Mouse (Mus musculus) cerebellum, adult 11 months (tissue): ENCODE measurements around the gene Jph4.

Experiments used
- DNase-seq: peaks from one replicate; pipeline ENCODE4 v3.0.0; 2022

Jph4 gene

DNA sequence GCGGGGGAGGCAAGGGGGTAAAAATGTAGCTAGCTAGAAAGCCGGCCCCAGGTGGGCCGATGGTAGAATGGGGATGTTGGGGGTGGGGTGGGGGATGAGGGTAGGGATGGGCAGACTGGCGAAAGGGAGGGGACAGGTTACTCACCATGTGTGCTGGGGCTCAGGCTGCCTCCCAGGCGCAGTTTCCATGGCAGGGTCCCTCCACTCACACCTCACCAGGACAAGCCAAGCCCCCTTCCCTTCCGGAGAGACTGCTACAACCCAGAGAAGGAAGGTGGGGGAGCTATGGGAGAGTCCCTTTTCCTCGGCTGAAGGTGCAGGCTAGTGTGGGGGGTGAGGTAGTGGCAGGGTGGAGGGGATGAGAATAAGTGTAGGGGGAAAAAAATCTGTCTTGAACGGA, 889 bp downstream of the Jph4 start:
- no peak for DNase-seq

DNA sequence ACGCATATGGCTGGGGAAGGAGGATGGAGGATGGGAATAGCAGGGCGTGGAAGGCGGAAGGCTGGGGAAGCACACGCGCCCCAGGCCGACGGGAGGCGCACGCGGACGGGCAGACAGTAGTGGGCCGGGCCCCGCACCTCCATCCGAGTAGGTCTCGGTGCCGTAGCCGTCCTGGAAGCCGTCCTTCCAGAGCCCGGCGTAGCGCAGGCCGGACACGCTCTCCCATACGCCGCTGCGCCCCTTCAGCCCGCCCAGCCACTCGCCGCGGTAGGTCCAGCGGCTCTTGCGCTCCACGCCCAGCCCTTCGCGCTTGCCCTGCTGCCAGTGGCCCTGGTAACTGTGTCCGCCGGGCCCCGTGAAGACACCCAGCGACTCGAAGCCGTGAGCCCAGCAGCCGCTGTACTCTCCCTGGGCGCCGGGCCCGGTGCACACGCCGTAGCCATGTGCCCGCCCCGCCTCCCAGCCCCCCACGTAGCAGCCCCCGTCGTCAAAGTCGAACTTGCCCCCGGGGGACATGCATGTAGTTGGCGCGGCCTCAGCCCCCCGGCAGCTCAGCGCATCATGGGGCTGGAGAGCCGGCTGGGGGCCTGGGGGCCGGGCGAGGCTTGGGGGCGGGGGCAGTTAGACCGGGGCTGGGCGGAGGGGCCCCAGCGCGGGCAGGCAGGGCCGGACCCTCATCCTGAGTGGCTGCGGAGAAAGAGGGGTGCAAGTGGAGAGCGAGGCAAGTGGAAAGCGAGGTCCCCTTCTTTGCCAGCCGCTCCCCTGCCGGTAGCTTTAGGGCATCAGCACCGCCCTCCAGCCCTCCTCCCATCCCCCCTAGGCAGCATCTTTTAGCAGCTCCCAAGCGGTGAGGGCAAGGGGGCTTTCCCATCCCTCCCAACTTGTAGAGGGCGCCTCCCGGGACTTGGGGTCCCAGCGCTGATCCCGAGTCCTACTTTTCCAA, 1.7 kb downstream of the Jph4 start:
- peak; percentile 79 for DNase-seq

DNA sequence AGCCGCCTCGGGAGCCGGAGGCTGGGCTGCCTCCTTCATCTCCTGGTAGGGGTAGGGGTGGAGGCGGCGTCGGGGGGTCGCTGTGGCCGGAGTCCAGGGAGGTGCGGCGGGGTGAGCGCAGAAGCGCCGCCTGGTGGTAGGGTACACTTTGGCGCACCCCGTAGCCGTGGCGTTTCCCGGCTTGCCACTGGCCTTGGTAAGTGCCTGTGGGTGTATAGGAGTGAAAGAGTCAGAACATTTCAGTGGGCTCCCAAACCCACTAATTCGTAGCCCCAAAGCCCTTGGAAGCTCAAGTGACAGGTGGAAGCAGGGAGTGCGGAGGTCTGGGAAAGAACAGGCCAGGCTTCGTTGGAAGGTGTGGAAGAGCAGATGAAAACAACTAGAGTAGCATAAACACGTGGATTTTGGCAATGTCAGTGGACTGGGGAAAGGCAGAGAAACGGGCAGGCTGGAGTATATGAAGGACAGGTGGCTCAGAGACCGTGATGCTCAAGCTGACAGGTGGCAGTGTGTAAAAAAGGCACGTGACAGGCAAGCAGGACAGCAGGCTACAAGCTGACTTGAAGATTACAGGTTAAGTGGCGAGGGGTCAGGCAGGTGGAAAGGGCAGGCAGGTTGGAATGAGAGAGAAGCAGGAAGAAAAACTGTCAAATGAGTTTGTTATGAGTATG, 2.6 kb downstream of the Jph4 start:
- no peak for DNase-seq

DNA sequence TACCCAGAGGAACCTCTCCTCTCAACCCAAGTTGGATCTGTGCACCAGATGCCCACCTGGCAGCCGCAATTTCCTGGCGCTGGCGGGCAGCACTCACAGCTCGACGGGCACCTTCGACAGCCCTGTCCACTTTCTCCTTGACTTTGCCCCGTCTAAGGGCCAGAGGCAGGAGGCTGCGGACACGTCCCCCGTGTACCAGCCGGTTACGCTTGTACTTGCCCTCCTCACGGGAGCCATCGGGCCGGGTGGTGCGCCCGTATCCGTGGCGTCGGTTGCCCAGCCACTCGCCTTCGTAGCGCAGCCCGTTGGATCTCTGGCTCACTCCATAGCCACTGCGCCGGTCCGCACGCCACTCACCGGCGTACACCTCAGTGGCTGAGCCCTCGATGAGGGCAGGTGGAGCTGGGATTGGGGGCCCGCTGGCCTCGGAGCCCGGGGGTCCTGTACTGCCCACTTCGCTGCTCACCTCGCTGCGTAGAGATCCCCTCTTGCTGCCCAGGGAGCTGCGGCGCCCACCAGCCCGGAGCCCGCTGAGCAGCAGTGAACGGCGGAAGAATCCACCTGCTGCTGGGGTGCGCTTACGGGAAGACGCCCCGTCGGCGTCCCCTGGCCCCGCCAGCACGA, 3.3 kb downstream of the Jph4 start:
- no peak for DNase-seq

DNA sequence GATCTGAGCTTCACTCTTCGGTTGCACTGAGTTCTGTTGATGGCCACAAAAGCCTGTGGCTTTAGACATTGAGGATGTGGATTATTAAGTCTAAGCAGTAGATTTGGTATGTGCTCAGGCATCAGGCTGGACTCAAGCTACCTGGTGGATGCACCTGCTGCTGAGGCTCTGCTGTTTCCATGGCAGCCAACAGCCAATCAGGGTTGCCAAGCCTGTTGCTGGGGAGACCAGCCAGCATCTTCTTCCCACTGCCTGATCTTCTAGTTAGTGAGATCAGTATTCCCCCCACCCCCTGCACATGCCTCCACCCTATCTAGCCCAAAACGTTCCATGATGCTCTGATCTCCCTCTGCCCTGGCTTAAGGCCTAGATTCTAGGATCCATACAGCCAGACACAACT, 5.0 kb downstream of the Jph4 start:
- DNase-seq = no peak

DNA sequence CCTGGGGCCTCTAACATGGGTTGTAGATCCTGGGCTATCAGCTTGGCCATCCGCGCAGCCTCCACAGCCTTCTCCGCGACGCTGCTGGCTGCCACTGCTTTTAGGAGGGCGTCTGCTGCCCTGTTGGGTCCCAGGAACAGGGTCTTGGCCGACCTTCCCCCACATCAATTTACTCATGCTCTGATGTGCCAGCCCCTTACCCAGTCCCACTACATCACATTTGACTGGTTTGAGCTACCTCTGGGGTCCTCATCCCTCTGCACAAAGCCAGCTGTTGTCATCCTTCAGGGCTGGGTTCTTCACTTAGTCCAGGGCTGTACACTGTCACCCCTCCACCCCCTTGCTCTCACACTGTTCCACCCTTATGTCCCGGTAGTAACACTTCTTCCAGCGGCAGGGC, 6.7 kb downstream of the Jph4 start:
- DNase-seq = no peak

DNA sequence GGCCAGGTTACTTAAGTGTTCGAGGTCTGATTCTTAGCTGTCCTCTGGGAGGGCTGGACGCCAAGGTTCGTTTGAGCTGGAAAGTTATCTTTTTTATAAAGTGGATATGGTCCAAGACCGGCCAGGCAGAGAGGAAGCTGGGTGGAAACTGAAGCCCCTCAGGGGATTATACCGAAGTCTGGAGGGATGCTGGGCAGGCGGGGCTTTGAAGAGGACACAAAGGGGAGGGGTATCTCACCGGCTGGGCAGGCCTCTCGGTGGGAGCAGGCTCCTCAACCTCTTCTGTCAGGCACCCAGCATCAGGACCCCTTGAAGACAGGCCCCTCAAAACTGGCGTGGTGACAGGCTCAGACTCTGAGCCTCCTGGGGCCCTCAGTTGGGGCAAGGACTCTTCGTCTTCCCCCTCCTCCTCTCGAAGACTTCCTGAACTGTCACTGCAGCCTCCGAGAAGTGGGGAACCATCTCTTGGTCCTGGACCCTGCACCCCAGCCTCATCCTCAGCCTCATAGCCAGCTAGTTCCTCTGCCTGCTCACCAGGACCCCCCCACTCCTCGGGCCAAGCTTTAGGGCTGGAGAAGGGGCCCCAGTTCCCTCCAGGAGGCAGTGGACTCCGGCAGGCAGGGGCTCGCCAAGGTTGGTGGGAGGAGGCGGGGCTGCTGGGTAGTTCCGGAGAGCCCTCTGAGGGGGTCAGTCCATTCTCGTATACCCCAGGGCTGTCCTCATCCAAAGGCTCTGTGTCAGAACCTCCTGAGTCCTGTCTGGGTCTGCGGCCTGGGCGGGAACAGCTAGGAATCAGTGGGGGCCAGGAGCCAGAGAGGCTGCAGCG, 7.5 kb downstream of the Jph4 start:
- no peak for DNase-seq

DNA sequence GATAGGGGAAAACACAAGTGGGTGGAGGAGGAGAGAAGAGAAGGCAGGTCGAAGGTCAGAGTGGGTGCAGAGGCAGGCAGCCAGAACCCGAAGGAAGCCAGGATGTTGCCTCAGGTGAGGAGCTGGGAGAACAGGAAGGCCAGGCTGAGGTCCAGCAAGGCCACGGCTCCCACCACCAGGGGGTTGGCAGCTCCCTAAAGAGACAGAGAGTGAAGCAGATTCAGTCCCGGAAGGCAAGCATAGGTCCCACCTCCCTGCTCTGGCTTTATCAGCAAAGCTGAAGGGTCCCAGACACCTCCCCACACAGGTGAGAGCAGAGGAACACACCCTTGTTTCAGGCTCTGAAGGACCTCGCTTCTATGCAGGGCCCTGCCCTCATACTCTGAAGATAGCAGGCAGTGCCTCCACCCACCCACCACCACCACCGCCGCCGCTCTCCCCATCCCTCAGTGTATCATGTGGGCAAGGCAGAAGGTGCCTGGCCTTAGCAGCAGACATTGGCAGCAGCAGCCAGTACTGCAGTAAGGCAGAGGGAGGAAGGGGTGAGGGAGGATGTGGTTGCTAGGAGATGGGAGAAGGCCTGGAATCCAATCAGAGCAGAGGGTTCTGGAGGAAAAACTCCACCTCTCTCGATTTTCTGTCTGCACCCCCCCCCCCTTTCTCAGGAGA, 8.4 kb downstream of the Jph4 start:
- DNase-seq = no peak

DNA sequence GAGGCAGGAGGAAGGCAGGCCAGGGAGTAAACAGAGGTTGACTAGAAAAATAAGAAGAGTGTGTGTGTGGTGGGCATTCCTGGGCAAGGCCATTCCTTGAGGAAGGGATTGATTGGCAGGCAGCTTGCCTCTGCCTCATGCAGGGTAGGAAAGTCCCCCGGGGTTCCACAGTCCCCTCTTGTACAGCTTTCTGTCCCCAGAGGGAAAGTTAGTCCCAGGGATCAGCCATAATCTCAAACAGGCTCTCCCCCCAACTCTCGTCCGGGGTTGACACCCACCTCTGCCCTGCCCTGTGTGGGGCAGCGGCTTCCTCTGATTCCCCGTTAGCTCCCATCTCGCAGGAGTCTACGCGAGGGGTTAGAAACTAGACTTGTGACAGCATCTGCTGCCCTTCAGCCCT, 9.7 kb downstream of the Jph4 start:
- DNase-seq = no peak

DNA sequence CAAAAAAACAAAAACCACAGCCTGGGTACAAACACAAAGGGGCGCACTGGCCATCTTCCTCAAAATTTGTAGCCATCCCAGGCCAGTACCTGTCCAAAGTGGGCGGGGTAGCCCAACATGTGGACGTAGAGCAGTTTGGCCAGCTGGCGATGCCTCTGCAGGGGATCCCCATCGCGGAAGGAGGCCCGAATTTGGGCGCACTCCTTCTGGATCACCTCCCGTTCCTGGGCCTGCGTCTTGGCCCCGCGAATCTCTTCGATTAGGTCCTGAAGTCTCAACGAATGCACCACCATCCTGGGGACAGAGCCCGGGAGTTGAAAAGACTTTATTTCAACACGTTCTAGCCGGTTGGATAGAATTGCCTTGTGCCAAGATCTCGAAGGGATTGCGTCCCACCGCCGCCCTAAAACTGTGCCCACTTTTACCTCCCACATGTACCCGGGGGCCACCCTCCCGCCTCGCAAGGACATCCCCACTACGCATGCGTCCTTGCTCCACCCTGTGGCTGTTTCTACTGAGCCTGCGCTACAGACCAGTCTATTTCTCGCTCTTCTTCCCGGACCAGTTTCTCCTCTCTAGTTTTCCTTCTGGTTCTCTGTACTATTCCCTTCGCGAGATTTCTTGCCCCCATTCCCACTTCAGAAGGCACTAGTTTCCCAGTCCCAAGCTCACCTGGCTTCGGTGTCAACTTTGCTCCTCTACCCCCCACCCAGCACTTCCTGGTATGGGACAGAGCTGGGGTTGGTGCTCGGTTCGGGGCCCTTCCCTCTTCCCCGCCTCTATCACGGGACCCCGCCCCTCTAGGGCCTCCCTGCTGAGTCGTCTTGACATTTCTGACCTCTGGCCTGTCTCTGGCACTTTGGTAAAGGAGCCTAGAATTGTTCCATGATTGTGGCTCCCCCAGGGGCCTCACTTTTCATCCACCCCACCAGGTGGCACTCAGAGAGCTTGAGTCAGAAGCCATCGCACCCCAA, 10.6 kb downstream of the Jph4 start, which contains the start of gene Ap1g2:
Ap1g2 (minus strand) TSS at position 758 of the 974 bp plus-strand sequence.
- DNase-seq = peak; percentile 86

DNA sequence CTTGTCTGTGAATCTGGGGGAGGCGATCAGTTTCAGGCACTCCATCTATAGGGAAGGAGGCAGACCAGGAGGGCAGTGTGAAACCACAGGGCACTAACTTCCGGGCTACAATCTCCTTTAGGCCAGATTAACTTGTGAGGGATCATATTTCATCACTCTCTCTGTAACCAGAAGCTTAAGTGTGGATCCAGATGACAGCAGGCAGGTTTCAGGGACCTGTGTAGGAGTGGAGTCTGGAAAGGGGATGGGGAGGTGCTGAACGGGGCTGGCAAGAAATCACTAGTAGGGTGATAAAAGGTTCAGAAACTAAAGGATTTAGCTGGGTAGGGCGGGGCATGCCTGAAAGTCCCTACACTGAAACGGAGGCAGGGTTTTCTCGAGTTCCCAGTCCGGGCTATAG, 11.3 kb downstream of the Jph4 start:
- no peak for DNase-seq

DNA sequence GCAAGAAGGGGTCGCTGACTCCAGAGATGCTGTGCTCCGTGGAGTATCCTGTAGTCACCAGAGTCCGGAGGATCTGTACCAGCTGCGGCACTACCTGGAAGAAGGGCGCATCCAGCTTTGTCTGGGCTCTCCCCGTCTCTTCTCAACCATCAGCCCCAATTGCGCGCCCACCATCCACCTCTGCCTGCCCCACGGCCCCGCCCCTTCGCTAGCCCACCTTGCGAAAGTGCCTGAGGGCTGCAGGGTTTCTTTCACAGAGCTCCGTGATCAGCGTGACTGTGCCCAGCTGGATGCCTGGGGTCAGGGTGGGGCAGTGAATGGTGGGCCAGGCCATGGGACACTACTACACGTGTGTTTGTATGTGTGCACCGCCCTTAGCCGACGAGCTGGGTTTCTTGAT, 12.4 kb downstream of the Jph4 start:
- DNase-seq = peak; percentile 40

DNA sequence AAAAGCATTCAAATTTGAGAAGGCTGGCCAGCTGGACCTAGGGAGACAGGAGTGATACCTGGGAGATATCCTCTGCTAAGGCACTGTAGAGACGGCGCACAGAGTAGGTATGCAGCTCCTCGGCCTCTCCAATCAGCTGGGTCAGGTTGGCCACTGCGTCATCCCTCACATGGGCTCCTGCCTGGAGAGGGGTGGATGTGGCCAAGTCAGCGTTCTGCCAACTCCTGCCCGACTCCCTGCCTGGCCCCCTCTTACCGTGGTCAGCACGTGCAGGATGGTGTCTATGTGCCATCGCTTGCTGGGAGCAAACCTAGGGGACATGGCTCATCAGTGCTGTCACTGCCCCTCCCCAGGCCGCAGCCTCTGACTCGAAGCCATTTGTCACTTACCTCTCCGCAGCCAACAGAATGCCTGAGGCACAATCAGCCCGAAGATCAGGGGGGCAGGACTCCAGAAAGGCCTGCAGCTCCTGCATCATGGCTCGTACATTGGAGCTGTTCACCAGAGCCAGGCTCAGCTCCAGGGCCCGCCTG, 14.4 kb downstream of the Jph4 start:
- DNase-seq = peak; percentile 40

DNA sequence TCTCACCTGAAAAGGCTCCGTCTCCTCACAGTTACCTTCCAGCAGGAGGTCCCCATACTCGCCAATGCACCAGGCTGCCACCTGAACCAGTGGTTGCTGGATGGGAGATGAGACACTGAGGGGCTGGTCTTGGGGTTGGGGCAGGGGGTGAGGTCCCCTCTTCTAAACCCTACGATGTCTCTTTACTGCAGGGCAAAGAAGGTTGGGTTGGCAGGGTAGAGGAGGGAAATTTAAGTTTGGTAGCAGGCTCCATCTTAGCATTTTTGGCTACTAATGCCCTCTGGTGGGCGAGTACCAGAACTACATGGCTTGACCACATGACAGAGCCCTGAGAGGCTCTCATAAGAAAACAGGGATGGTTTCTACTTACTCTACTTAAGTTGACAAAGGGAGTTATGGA, 15.1 kb downstream of the Jph4 start:
- DNase-seq = peak; percentile 70

DNA sequence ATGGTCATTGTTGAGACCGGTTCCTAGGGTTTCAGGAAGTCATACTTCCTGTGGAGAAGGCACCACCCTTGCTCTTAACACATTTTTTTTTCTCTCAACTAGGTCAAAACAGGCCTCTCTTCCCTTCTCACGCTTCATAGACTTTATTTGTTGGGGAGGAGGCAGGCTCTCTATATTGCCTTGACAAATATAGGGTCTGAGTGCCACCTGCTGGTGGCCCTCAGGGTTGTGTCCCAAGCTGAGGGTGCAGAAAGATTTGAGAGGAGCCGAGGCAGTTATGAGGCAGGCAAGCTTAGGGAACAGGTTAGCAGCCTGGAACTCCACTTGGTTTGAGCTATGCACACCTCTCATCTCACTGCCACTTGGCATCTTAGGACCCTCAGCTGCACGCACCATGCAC, 18.7 kb downstream of the Jph4 start:
- peak; percentile 44 for DNase-seq

DNA sequence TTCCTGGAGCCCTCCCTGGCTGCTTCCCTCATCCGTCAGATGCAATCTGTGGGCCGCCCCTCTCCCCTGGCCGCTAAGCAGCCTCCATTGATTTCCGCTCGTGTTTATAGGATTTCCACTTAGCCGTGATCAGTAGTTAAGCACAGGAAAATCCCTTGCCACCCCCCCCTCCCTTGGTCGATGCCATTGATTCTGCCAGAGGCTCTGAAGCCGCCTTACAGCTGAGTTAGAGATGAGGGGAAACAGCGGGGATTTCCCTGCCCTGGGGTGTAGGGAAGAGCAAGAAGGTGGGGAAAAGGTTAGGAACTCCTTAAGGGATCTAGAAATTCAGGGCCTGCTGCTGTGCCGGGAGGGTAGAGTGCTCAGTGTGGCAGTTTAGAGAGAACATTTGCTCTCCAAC, 19.1 kb downstream of the Jph4 start:
- no peak for DNase-seq

DNA sequence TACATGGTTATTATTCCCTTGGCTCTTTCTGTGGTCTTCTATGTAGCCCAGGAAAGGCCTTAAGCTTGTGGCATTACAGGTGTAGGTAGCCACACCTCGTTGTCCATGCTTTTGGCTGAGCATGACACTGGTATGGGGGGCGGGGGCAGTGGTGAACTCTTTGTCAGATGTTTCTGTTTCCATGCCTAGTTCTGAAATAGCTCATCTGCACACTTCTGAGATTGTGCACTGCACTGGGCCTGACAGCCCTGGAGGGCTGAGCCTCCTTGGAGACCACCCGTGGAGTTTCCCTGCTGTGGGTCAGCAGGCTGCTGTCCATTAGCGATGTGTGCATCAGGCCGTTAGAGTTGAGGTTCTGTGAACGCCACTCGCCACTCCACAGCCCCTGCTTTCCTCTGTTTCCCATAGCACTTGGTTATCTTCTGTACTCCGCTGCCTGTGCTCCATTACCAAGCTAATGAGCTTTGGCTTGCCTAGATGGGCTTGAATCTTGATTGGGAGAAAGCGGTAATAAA, 20.1 kb downstream of the Jph4 start:
- no peak for DNase-seq

DNA sequence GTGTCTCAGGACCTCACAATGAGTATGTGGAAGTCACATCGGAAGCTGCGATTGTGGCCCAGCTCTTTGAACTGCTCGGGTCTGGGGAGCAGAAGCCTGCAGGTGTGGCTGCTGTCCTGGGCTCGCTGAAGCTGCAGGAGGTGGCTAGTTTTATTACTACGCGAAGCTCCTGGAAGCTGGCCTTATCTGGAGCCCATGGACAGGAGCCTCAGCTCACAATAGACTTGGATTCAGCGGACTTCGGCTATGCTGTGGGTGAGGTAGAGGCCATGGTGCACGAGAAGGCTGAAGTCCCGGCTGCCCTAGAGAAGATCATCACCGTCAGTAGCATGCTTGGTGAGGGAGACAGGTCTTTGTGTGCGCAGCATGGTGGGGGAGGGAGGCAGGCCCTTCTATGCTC, 21.1 kb downstream of the Jph4 start:
- no peak for DNase-seq

DNA sequence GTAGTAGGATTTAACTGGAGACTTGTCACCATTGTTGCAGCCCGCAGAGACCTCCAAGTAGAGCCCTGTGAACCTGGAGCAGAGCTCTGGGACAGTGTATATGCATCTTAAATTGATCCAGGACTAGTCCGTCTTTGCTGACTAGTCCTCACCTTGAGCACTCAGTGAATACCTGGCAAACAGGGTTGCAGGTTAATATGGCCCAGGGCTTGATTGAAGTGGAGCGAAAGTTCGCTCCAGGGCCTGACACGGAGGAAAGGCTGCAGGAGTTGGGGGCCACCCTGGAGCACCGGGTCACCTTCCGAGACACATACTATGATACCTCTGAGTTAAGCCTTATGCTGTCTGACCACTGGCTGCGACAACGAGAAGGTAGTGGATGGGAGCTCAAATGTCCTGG, 21.5 kb downstream of the Jph4 start:
- DNase-seq = no peak

DNA sequence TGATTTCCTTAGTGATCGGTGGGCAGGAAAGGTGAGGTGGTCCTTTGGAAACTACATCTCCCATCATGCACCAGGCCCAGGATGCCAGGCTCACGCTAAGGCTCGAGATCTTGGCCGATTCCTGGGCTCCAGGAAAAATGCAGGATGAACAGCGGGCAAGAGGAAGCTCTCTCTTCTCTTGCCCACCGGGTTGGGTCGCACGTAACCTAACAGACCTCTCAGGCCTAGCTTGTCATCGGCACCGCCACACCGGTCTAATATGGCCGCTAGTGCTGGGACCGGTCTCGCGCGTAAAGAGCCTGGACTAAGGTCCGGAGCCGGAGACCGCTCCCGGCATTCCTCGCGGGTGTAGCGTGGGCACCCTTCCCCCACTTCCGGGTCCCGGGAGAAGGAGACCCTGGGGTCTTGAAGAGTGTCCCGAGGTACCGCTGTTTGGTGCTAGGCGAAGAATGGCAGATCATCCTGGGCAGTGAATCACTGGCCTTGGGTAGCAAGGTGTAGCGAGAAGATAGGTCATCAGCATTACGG, 22.0 kb downstream of the Jph4 start, which contains the start of gene Thtpa:
Thtpa (plus strand) TSS at position 81 of the 528 bp plus-strand sequence.
- peak; percentile 78 for DNase-seq
